Mouse (Mus musculus): ENCODE data around the gene Map4. TPM values are rescaled to one million over a fixed set of nuclear protein-coding genes. Genes with fewer than 3 reads are reported as not detected.

Map4 gene
- polyA plus RNA-seq, 1 experiment = 36.5 TPM

- no peaks in the 10 kb centered on the region for H3K4me1 ChIP-seq (ENCODE audit: control insufficient read depth, insufficient read depth, insufficient read length, low read length)
- 0 out of 2 replicates have a peak overlapping the region, but pooled peaks have one; percentile 83 for H3K4me3 ChIP-seq (ENCODE audit: insufficient read depth, low read depth, low read length)
- H3K27ac ChIP-seq (replicated peaks; ENCODE audit: low read depth, low read length) = no peak overlapping the region
Measured at GRCm38 (mm10) chr9:110132921-110133320, 201.7 kb downstream of the Map4 start.

Other genes with a start within 250 kb of the Map4 start
- not detected in 2 replicates for gene Fbxw18, start 228.8 kb upstream of the Map4 start, polyA plus RNA-seq (2012; ENCODE audit: insufficient read depth, insufficient read length, missing spikeins)
- gene Fbxw26, start 185.4 kb upstream of the Map4 start, polyA plus RNA-seq (2012; ENCODE audit: insufficient read depth, insufficient read length, missing spikeins) = not detected in 2 replicates
- gene Fbxw27, start 140.8 kb upstream of the Map4 start, polyA plus RNA-seq (2012; ENCODE audit: insufficient read depth, insufficient read length, missing spikeins) = not detected in 2 replicates
- not detected in 2 replicates for gene Spink8, start 119.2 kb upstream of the Map4 start, polyA plus RNA-seq (2012; ENCODE audit: insufficient read depth, insufficient read length, missing spikeins)
- 11.3 and 12.8 TPM in 2 replicates for gene Nme6, start 98.7 kb upstream of the Map4 start, polyA plus RNA-seq (2012; ENCODE audit: insufficient read depth, insufficient read length, missing spikeins)
- gene Camp, start 81.8 kb upstream of the Map4 start, polyA plus RNA-seq (2012; ENCODE audit: insufficient read depth, insufficient read length, missing spikeins) = not detected in 2 replicates
- gene Cdc25a, start 55.9 kb upstream of the Map4 start, polyA plus RNA-seq (2012; ENCODE audit: insufficient read depth, insufficient read length, missing spikeins) = 1.7 and 4.0 TPM in 2 replicates
- 11.5 and 18.0 TPM in 2 replicates for gene Smarcc1, start 186.2 kb downstream of the Map4 start, polyA plus RNA-seq (2012; ENCODE audit: insufficient read depth, insufficient read length, missing spikeins)
- 32.4 and 35.7 TPM in 2 replicates for gene Dhx30, start 186.4 kb downstream of the Map4 start, polyA plus RNA-seq (2012; ENCODE audit: insufficient read depth, insufficient read length, missing spikeins)

Data from brown adipose tissue, adult 24 weeks (tissue).